Mouse (Mus musculus) thymus, adult 2 months (tissue): ENCODE results near the gene Med7. TPM values are rescaled to one million over a fixed set of nuclear protein-coding genes. Genes with fewer than 3 reads are reported as not detected.

ENCODE experiments used
- DNase-seq: peaks from one replicate; pipeline ENCODE4 v3.0.0; 2021
- H3K27ac ChIP-seq: fragments of 200-500 bp; 2 replicates; pipeline ENCODE4 v1.5.1; 2012; ENCODE audit warnings: low read length, control low read depth; ENCODE audit not compliant: control insufficient read depth, insufficient read depth
- H3K27me3 ChIP-seq: fragments of 200-500 bp; 2 replicates; pipeline ENCODE4 v1.6.1; 2012; ENCODE audit warnings: mild to moderate bottlenecking, low read length, moderate library complexity, mixed read lengths; ENCODE audit not compliant: control insufficient read depth, insufficient read depth
- H3K36me3 ChIP-seq: fragments of 200-500 bp; 2 replicates; pipeline ENCODE4 v1.6.1; 2012; ENCODE audit warnings: mild to moderate bottlenecking, low read length, moderate library complexity; ENCODE audit not compliant: control insufficient read depth, insufficient read depth
- H3K4me1 ChIP-seq: fragments of 200-500 bp; replicated peaks from 2 replicates; pipeline ENCODE4 v1.6.1; 2012; ENCODE audit warnings: low read length; ENCODE audit not compliant: control insufficient read depth, insufficient read depth
- H3K4me3 ChIP-seq: fragments of 200-500 bp; 2 replicates; pipeline ENCODE4 v1.5.1; 2012; ENCODE audit warnings: mild to moderate bottlenecking, low read length, control low read depth, moderate library complexity; ENCODE audit not compliant: control insufficient read depth, insufficient read depth
- CTCF ChIP-seq: fragments of 200-500 bp; IDR thresholded peaks from 2 replicates; pipeline ENCODE4 v1.5.1; 2012; ENCODE audit warnings: mild to moderate bottlenecking, control low read depth, low read length, moderate library complexity, borderline replicate concordance; ENCODE audit not compliant: control insufficient read depth, poor library complexity, insufficient read depth; ENCODE audit errors: extremely low read depth
- POLR2A ChIP-seq: fragments of 200-500 bp; IDR thresholded peaks from 2 replicates; pipeline ENCODE4 v1.6.1; 2012; ENCODE audit warnings: mild to moderate bottlenecking, low read length, control low read depth, moderate library complexity; ENCODE audit not compliant: control insufficient read depth, poor library complexity, insufficient read depth; ENCODE audit errors: extremely low read depth
- WGBS: fragments of 180-500 bp; shearing (Covaris S2); methylation state at CpG from one replicate; pipeline ENCODE4 v1.1.7; 2018; 5-methylcytosine and 5-hydroxymethylcytosine counted together
- polyA plus RNA-seq: library from polyadenylated mRNA; depleted of rRNA; stranded (reverse); fragments of >200 nt; gene quantifications from 2 replicates; pipeline ENCODE4 v1.2.3, GENCODE M21; 2012

The Med7 gene
- polyA plus RNA-seq, 1 experiment, result 28.2 TPM

DNA sequence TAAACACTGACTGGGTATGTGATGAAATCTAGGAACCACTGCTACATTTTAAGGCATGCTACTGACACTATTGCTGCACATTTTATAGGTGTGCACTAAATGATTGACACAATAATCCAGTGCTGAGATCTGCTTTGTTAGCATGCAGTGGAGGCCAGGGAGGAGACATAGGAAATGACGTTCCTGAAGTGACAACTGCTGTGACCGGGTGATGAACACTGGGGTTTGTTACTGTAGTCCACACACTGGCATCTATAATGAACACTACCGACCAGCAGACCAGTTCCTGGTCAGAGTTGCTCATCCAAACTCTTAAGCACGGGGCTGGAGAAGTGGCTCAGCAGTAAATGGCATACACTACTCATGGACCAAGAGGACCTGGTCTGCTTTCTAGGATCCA lies 43.3 kb upstream of the Med7 start:
- no peak overlapping the region for H3K4me3 ChIP-seq
- peaks cover 49% of the 10 kb centered on the region for H3K4me1 ChIP-seq
- TF ChIP-seq POLR2A (no peak), CTCF (no peak)
- H3K36me3 ChIP-seq, result no peaks in the 10 kb centered on the region
- no peak for DNase-seq
- H3K27ac ChIP-seq, result no peak overlapping the region
- no peaks in the 10 kb centered on the region for H3K27me3 ChIP-seq
- WGBS, result 87% methylated on average over 4 of the region's 4 CpGs

DNA sequence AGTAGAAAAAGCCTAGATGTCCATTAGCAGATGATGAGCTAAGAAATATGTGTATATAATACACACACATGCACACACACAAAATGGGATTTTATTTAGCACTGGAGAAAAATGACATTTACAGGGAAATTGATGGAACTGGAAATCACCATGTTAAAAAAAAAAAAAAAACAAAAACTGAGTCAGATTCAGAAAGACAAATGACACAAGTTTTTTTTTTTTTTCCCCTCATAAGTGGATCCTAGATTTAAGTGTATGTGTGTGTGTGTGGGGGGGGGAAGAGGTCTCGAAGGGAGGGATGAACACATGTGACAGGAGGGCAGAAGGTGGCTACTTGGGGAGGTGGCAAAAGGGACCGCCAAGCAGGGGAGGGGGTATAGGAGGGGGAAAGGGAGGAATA lies 41.6 kb upstream of the Med7 start:
- peak overlapping the region; percentile 98 for H3K27ac ChIP-seq
- H3K36me3 ChIP-seq, result no peaks in the 10 kb centered on the region
- H3K27me3 ChIP-seq, result no peaks in the 10 kb centered on the region
- no peak for TF ChIP-seq POLR2A
- TF ChIP-seq CTCF, result no peak
- no peak for DNase-seq
- no peak overlapping the region for H3K4me3 ChIP-seq
- WGBS, result 91% methylated on average over 2 of the region's 2 CpGs
- H3K4me1 ChIP-seq, result peaks cover 51% of the 10 kb centered on the region

DNA sequence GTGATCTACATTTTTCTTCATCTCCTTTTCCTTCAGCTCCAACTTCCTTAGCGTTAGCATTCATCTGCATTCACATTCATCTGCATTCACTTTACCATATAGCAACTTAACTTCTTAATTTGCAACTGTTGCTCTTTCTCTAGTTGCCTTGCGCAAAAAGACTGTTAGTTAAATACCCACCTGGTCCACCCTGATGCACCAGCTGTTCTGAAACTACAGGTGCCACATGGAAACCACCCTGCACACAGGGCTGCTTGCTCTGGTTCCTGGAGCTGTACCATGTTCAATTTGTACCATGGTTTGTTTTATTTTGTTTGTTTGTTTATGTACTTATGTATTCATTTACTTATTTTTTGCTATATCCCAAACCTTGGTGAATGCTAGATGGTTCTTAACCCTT lies 41.0 kb upstream of the Med7 start:
- Histone ChIP-seq H3K36me3 (no peaks in the 10 kb centered on the region), H3K27ac (peak overlapping the region; percentile 98), H3K27me3 (no peaks in the 10 kb centered on the region), H3K4me3 (peak overlapping the region; percentile 4; the same call in 1 of the 2 replicates), H3K4me1 (peaks cover 45% of the 10 kb centered on the region)
- WGBS, result 27% methylated on average over 2 of the region's 2 CpGs
- TF ChIP-seq POLR2A (0 out of 2 replicates have a peak, but pooled peaks have one; percentile 7), CTCF (no peak)
- peak; percentile 62 for DNase-seq

DNA sequence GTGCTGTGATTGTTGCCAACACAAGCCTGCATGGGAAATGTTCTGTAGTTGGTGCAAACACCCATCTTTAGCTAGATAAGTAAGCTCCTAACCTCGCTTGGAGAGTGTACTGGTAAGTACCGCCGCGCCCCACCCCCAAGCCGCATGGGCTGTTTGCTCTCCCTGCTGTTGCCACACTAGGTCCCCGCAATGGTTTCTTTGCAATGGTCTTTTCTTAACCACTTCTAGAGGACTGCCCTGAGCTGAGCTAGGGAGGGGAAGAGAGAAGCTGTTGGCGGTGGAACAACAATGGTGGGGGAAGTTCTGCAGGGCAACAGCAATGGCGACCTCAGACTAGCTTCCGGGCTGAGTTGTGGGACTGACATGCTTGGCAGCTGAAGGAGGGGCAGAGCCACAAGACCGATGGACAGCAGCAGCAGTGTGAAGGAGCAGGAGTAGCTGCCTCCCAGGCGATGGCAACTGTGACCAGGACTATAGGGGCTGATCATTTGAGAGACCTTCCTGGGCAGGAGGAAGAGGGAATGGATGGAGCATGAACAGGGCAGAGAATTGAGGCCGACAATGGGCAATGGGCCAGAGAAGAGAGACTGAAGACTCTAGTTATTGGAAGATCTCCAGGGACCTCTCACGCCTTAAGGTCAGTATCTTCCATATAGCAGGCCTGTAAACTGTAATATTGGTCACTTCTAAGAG lies 40.4 kb upstream of the Med7 start, which contains the start of gene Fam71b:
Gene Fam71b, plus strand, starts transcription at position 393 of the 693 bp plus-strand sequence.
- WGBS, result 22% methylated on average over 13 of the region's 13 CpGs
- TF ChIP-seq POLR2A (0 out of 2 replicates have a peak, but pooled peaks have one; percentile 14), CTCF (no peak)

DNA sequence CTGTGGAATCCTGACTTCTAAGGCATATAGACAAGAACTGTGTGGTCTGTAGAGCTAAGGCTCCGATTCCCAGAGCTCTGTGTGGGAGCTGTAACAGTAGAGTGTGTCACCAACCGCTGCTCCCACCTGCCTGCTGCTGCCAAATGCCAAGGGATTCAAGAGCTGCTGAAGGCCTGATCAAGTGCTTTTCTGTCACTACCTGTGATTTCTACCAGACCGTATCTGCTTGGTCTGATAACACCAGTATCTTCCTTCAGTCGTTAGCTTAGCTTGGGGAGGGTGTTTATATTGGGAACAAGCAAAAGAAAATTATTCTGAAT lies 39.9 kb upstream of the Med7 start:
- Histone ChIP-seq H3K4me1 (peaks cover 41% of the 10 kb centered on the region), H3K4me3 (no peak overlapping the region), H3K36me3 (no peaks in the 10 kb centered on the region), H3K27me3 (no peaks in the 10 kb centered on the region), H3K27ac (peak overlapping the region; percentile 98)
- TF ChIP-seq POLR2A, result no peak
- no peak for TF ChIP-seq CTCF
- DNase-seq, result no peak
- 85% methylated on average over 4 of the region's 4 CpGs for WGBS

More for the DNA sequence above, 40.4 kb upstream of the Med7 start, which contains the start of gene Fam71b:
- H3K4me1 ChIP-seq, result peaks cover 40% of the 10 kb centered on the region
- peak within 1 kb of the TSS; percentile 98 for H3K27ac ChIP-seq
- H3K27me3 ChIP-seq, result no peaks in the 10 kb centered on the region
- H3K4me3 ChIP-seq, result peak within 1 kb of the TSS; percentile 4
- no peaks in the 10 kb centered on the region for H3K36me3 ChIP-seq
- DNase-seq, result peak; percentile 63

DNA sequence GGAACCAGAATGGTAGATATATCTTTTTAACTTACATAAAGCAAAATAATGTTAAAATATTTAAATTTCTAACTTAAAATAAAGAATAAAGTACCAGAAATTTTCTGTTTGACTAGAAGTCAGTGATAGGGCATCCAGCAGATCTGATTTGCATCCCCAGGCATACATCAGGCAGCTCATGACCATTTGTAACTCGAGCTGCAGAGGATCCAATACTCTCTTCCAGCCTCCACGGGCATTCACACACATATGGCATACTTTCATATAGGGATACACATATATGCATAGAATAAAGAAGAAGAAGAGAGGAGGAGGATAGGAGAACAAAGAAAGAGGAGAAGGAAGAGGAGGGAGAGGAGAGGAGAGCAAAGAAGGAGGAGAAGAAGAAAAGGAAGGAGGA lies 38.8 kb upstream of the Med7 start:
- DNase-seq, result no peak
- 89% methylated on average over 2 of the region's 2 CpGs for WGBS
- Histone ChIP-seq H3K36me3 (no peaks in the 10 kb centered on the region), H3K27ac (no peak overlapping the region), H3K4me3 (no peak overlapping the region), H3K4me1 (peaks cover 42% of the 10 kb centered on the region), H3K27me3 (no peaks in the 10 kb centered on the region)
- TF ChIP-seq POLR2A, result no peak
- TF ChIP-seq CTCF, result no peak

DNA sequence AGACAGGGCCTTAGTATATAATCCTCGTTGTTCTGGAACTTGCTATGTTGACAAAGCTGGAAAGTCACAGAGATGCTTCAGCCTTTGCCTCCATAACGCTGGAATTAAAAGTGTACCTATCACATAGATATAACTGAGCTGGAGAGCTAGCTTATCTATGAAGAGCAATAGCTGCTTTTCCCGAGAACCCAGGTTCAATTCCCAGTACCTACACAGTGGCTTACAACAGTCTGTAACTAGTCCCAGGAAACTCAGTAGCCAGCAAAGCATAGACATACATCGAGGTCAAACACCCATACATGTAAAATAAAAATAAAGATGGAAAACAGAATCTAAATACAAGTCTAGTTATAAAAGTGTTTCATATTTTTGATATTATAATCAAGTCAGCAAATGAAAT lies 38.3 kb upstream of the Med7 start:
- no peak for TF ChIP-seq CTCF
- no peak for TF ChIP-seq POLR2A
- no peaks in the 10 kb centered on the region for H3K27me3 ChIP-seq
- no peak for DNase-seq
- peaks cover 38% of the 10 kb centered on the region for H3K4me1 ChIP-seq
- H3K4me3 ChIP-seq, result no peak overlapping the region
- H3K36me3 ChIP-seq, result no peaks in the 10 kb centered on the region
- WGBS, result 79% methylated on average over 4 of the region's 4 CpGs
- H3K27ac ChIP-seq, result no peak overlapping the region
